Mouse (Mus musculus): ENCODE results near the gene Ces2g. TPM values are rescaled to one million over a fixed set of nuclear protein-coding genes. Genes with fewer than 3 reads are reported as not detected.

Ces2g gene
- polyA plus RNA-seq, 1 experiment from 2014 or later, result not detected

GRCm38 (mm10) chr8:105000586-105000985, 39.1 kb downstream of the Ces2g start, which contains the start of gene Ces2h:
TSS of gene Ces2h (plus strand) at chr8:105000853.
- no peaks in the 10 kb centered on the region for H3K4me1 ChIP-seq (replicated peaks)
- H3K9ac ChIP-seq, result no peak within 1 kb of the TSS
- no peak within 1 kb of the TSS for H3K27ac ChIP-seq (replicated peaks)
- no peaks in the 10 kb centered on the region for H3K9me3 ChIP-seq
- H3K36me3 ChIP-seq, result no peaks in the 10 kb centered on the region
- no peaks in the 10 kb centered on the region for H3K27me3 ChIP-seq
- no peak within 1 kb of the TSS for H3K4me3 ChIP-seq
- no peak for ATAC-seq (ENCODE audit: low FRiP score, low read depth)
- 89% methylated on average over 7 of the region's 7 CpGs for WGBS
- no peak within 1 kb of the TSS for H3K4me2 ChIP-seq

GRCm38 (mm10) chr8:105010000-105010399, 48.5 kb downstream of the Ces2g start:
- Histone ChIP-seq H3K4me1 (replicated peaks) (no peaks in the 10 kb centered on the region), H3K27ac (replicated peaks) (no peak overlapping the region), H3K36me3 (no peaks in the 10 kb centered on the region), H3K27me3 (no peaks in the 10 kb centered on the region), H3K4me3 (no peak overlapping the region), H3K4me2 (no peak overlapping the region), H3K9me3 (no peaks in the 10 kb centered on the region), H3K9ac (no peak overlapping the region)
- 84% methylated on average over 2 of the region's 2 CpGs for WGBS
- ATAC-seq (ENCODE audit: low FRiP score, low read depth), result no peak

- no peaks in the 10 kb centered on the region for H3K36me3 ChIP-seq
- WGBS, result 84% methylated on average over 12 of the region's 12 CpGs
- no peak overlapping the region for H3K27ac ChIP-seq (replicated peaks)
- H3K4me2 ChIP-seq, result no peak overlapping the region
- no peak for ATAC-seq (ENCODE audit: low FRiP score, low read depth)
- no peak overlapping the region for H3K9ac ChIP-seq
- H3K9me3 ChIP-seq, result no peaks in the 10 kb centered on the region
- no peaks in the 10 kb centered on the region for H3K4me1 ChIP-seq (replicated peaks)
- H3K4me3 ChIP-seq, result no peak overlapping the region
- H3K27me3 ChIP-seq, result no peaks in the 10 kb centered on the region
Measured at GRCm38 (mm10) chr8:105011136-105011535, 49.6 kb downstream of the Ces2g start.

GRCm38 (mm10) chr8:105014391-105014790, 52.9 kb downstream of the Ces2g start:
- no peak overlapping the region for H3K9ac ChIP-seq
- H3K27ac ChIP-seq (replicated peaks), result no peak overlapping the region
- no peak overlapping the region for H3K4me2 ChIP-seq
- no peaks in the 10 kb centered on the region for H3K27me3 ChIP-seq
- no peaks in the 10 kb centered on the region for H3K36me3 ChIP-seq
- no peak overlapping the region for H3K4me3 ChIP-seq
- no peaks in the 10 kb centered on the region for H3K9me3 ChIP-seq
- WGBS, result 91% methylated on average over 5 of the region's 5 CpGs
- no peak for ATAC-seq (ENCODE audit: low FRiP score, low read depth)
- no peaks in the 10 kb centered on the region for H3K4me1 ChIP-seq (replicated peaks)

Other genes starting within 250 kb of the Ces2g start
- gene Ces2a, start 227.7 kb upstream of the Ces2g start, polyA plus RNA-seq (2015; fragmentation: Nextera tagmentation; extraction: Ambion mirVana), result not detected in 2 replicates
- 0.18 and 0.28 TPM in 2 replicates for gene Ces2b, start 130.1 kb upstream of the Ces2g start, polyA plus RNA-seq (2015; fragmentation: Nextera tagmentation; extraction: Ambion mirVana)
- gene Ces2c, start 114.7 kb upstream of the Ces2g start, polyA plus RNA-seq (2015; fragmentation: Nextera tagmentation; extraction: Ambion mirVana), result not detected in 2 replicates
- not detected in 2 replicates for gene Ces2e, start 35.5 kb upstream of the Ces2g start, polyA plus RNA-seq (2015; fragmentation: Nextera tagmentation; extraction: Ambion mirVana)
- gene Ces2f, start 14.4 kb upstream of the Ces2g start, polyA plus RNA-seq (2015; fragmentation: Nextera tagmentation; extraction: Ambion mirVana), result not detected in 2 replicates
- gene Ces2h, start 39.1 kb downstream of the Ces2g start, polyA plus RNA-seq (2015; fragmentation: Nextera tagmentation; extraction: Ambion mirVana), result not detected in 2 replicates
- gene Ces3a, start 86.9 kb downstream of the Ces2g start, polyA plus RNA-seq (2015; fragmentation: Nextera tagmentation; extraction: Ambion mirVana), result not detected in 2 replicates
- not detected in 2 replicates for gene Ces3b, start 122.0 kb downstream of the Ces2g start, polyA plus RNA-seq (2015; fragmentation: Nextera tagmentation; extraction: Ambion mirVana)
- gene Ces4a, start 170.1 kb downstream of the Ces2g start, polyA plus RNA-seq (2015; fragmentation: Nextera tagmentation; extraction: Ambion mirVana), result 0.13 TPM in 1 of 2 replicates, not detected in the other
- gene Cbfb, start 209.0 kb downstream of the Ces2g start, polyA plus RNA-seq (2015; fragmentation: Nextera tagmentation; extraction: Ambion mirVana), result 28.8 and 29.0 TPM in 2 replicates

All from hindbrain, embryonic 15.5 days (tissue).